Mouse (Mus musculus) testis, postnatal 14 days (tissue): ENCODE measurements at regions not wholly inside any gene's neighbourhood (a gene's known extent, or its start where the extent isn't known, plus 50 kb on each side); places are given as distances from the start of the nearest gene placed in this dataset.

ENCODE experiments used
- DNase-seq: peaks from one replicate; pipeline ENCODE4 v3.0.0; 2021; ENCODE audit warnings: low spot score

DNA sequence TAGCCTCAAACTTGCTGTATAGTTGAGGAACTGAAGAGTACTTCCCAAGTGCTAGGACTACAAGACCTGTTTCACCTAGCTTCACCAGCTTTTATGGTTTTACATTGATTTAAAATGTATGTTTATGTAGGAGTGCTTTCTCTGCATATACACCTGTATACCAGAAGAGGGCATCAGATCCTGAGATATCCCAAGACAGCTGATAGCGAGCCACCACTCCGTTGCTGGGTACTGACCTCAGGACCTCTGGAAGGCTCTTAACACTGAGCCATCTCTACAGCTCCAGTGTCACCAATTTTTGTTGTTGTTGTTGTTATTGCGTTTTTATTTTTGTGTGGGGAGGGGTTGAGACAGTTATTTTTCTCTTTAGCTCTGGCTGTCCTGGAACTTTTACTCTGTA, 55.9 kb upstream of the Ddx3x start:
- no peak for DNase-seq

DNA sequence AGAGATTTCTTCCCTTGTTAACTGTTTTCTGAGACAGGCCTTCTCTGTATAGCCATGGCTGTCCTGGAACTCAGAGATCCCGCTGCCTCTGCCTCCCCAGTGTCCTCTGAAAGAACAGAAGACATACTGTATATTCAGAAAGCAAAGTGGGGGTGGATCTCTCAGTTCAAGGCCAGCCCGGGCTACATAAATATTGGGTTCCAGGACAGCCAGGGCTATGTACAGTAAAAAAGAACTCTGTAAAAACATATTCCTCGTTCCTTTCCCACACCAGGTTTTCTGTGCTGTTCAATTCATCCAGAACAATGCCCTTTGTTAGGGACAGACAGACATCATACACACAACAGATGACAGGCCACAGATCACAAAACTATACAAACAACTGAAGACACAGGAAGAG, 54.3 kb upstream of the Ddx3x start:
- DNase-seq = no peak

DNA sequence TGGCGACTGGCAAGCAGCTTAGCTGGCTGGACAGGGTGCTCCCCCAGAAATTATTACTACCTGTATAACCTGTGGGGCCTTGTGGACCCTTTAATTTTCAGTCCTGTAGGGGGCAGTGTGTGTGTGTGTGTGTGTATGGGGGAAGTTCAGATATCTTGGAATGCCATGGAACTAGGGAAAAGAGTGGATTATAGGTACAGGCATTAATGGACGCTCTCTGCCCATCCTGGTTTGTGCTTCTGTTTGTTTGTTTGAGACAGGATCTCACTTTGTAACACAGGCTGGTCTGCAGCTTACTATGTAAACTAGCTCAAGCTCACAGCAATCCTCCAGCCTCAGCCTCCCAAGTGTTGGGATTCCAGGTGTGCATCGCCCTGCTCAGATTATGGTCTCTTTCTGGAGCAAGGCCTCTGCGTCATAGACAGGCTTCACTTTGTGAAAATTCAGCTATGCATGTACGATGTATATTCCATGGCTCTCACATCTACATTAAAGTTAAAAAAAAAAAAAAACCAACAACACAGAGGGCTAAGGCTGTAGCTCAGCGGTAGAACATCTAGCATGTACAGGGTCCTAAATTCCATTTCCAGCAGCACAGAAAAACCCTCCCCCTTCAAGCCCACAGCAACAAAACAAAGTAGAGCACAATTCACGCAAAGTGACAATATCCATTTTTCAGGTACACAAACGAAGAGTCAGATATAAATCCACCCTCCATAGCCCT, 50.7 kb upstream of the Ddx3x start:
- no peak for DNase-seq

DNA sequence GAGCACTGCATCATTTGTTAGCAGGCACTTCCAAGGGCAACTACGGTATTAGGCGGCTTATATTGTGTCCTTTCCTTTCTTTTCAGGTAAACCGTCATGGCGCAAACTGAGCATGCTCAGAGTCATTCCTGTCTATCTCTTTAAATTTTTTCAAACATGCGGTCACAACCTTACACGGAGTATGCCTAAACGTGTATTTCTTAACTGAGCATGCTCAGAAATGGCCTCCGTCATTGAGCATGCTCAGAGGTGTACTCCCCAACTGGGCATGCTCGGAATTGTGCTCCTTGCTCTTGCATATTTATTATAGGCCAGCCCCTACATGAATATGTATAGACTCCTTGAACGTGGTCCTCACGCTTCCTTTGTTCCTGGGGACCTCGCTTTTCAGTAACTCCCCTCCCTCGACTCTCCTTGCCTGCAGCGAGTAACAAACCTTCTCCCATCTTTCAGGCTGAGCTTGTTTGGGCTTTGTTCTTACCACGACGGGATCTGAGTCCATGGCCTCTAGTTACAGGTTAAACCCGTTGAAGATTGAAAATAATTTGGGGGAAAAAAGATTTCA, 50.1 kb upstream of the Ddx3x start:
- peak; percentile 80 for DNase-seq
